Comparison of ENCODE assay signal across 8 mouse cellular contexts in genomic region chr9:65586406-65587269, GRCm38 (mm10). TPM values are rescaled to one million over a fixed set of nuclear protein-coding genes. Genes with fewer than 3 reads are reported as not detected.
A peak's percentile ranks its signal among the peaks of the same experiment; 100 is the strongest.
DNase-seq lines count a peak whose midpoint lies in the region; ATAC-seq and TF ChIP-seq lines count a peak whose summit lies in the region.

Pif1 (plus strand) TSS chr9:65587160.

- peak within 1 kb of the TSS; percentile 98 for H3K4me2 ChIP-seq in embryonic facial prominence, embryonic 14.5 days (ENCODE audit: low read depth, low read length)
- peak within 1 kb of the TSS; percentile 81 for H3K4me2 ChIP-seq in liver, embryonic 11.5 days
- H3K4me2 ChIP-seq in myocyte (ENCODE audit: low read depth), result peak within 1 kb of the TSS; percentile 84
- peak within 1 kb of the TSS; percentile 99 for H3K4me2 ChIP-seq in stomach, embryonic 14.5 days (replicated peaks; ENCODE audit: low read depth, low read length)

- intact Hi-C loops in heart, adult 2 months (cut with DNase I), result no loop called here

- 8% methylated on average over 28 of the region's 28 CpGs for WGBS in embryonic facial prominence, embryonic 14.5 days
- 11% methylated on average over 28 of the region's 28 CpGs for WGBS in heart, adult 2 months
- 11% methylated on average over 28 of the region's 28 CpGs for WGBS in kidney, adult 2 months
- 9% methylated on average over 28 of the region's 28 CpGs for WGBS in liver, embryonic 11.5 days
- 10% methylated on average over 28 of the region's 28 CpGs for WGBS in stomach, embryonic 14.5 days

- H3ac ChIP-seq in myocyte (ENCODE audit: control insufficient read depth, insufficient read length), result peak within 1 kb of the TSS; percentile 46

- peak; percentile 90 for ATAC-seq in embryonic facial prominence, embryonic 14.5 days (ENCODE audit: low read depth)
- ATAC-seq in liver, embryonic 11.5 days (replicated peaks; ENCODE audit: low FRiP score), result peak; percentile 83
- peak; percentile 88 for ATAC-seq in stomach, embryonic 14.5 days (ENCODE audit: insufficient number of reproducible peaks, insufficient read depth, low FRiP score, low read depth)

- TF ChIP-seq EP300 in heart, adult 2 months (IDR thresholded peaks at IDR 0.05; ENCODE audit: insufficient read depth, low read depth, low read length), result no peak

- H3K79me2 ChIP-seq in heart, adult 2 months (replicated peaks; ENCODE audit: control insufficient read depth, insufficient read depth, low read length), result no peaks in the 10 kb centered on the region
- H3K79me2 ChIP-seq in myocyte (ENCODE audit: control insufficient read depth, insufficient read depth), result peaks cover 9% of the 10 kb centered on the region

- H3K36me3 ChIP-seq in embryonic facial prominence, embryonic 14.5 days (ENCODE audit: control insufficient read depth, insufficient read depth, low read length), result peaks cover 10% of the 10 kb centered on the region; the same call in 1 of the 2 replicates
- no peaks in the 10 kb centered on the region for H3K36me3 ChIP-seq in heart, adult 2 months (ENCODE audit: control insufficient read depth, insufficient read depth, low read length)
- no peaks in the 10 kb centered on the region for H3K36me3 ChIP-seq in kidney, adult 2 months (ENCODE audit: control insufficient read depth, insufficient read depth, low read length)
- peaks cover 21% of the 10 kb centered on the region for H3K36me3 ChIP-seq in liver, embryonic 11.5 days (ENCODE audit: control insufficient read depth, insufficient read depth, low read length)
- peaks cover 10% of the 10 kb centered on the region for H3K36me3 ChIP-seq in myocyte (ENCODE audit: control insufficient read depth, insufficient read depth)
- H3K36me3 ChIP-seq in stomach, embryonic 14.5 days (ENCODE audit: control insufficient read depth, insufficient read depth, low read length), result peaks cover 2% of the 10 kb centered on the region; the same call in 1 of the 2 replicates

- no peak for TF ChIP-seq POLR2A in heart, adult 2 months (IDR thresholded peaks at IDR 0.05; ENCODE audit: insufficient read depth, low read depth, low read length)
- no peak for TF ChIP-seq POLR2A in kidney, adult 2 months (IDR thresholded peaks at IDR 0.05; ENCODE audit: low read depth, low read length)
- peak; percentile 40 for TF ChIP-seq POLR2A in myocyte (IDR thresholded peaks at IDR 0.05; ENCODE audit: insufficient read length, low read depth)

- H3K9ac ChIP-seq in embryonic facial prominence, embryonic 14.5 days (ENCODE audit: low read depth, low read length), result peak within 1 kb of the TSS; percentile 72
- peak within 1 kb of the TSS; percentile 62 for H3K9ac ChIP-seq in heart, adult 2 months (ENCODE audit: low read depth, low read length)
- H3K9ac ChIP-seq in liver, embryonic 11.5 days (ENCODE audit: low read depth, low read length), result peak within 1 kb of the TSS; percentile 83
- H3K9ac ChIP-seq in stomach, embryonic 14.5 days (replicated peaks; ENCODE audit: low read depth, low read length), result peak within 1 kb of the TSS; percentile 45

- H3K27ac ChIP-seq in embryonic facial prominence, embryonic 14.5 days (replicated peaks; ENCODE audit: low read depth, low read length), result peak within 1 kb of the TSS; percentile 69
- no peak within 1 kb of the TSS for H3K27ac ChIP-seq in heart, adult 2 months
- H3K27ac ChIP-seq in kidney, adult 2 months (ENCODE audit: insufficient read depth, low read depth, low read length), result no peak within 1 kb of the TSS
- H3K27ac ChIP-seq in liver, embryonic 11.5 days (ENCODE audit: low read depth, low read length), result peak within 1 kb of the TSS; percentile 51
- H3K27ac ChIP-seq in stomach, embryonic 14.5 days (ENCODE audit: low read length), result peak within 1 kb of the TSS; percentile 39; the same call in 1 of the 2 replicates

- H3K4me1 ChIP-seq in embryonic facial prominence, embryonic 14.5 days (ENCODE audit: control insufficient read depth, insufficient read depth, low read length), result peaks cover 18% of the 10 kb centered on the region
- peaks cover 7% of the 10 kb centered on the region for H3K4me1 ChIP-seq in heart, adult 2 months (ENCODE audit: control insufficient read depth, insufficient read depth, low read length)
- H3K4me1 ChIP-seq in kidney, adult 2 months (ENCODE audit: control insufficient read depth, insufficient read depth, low read length), result peaks cover 10% of the 10 kb centered on the region; the same call in 1 of the 2 replicates
- peaks cover 17% of the 10 kb centered on the region for H3K4me1 ChIP-seq in liver, embryonic 11.5 days (replicated peaks; ENCODE audit: control insufficient read depth, insufficient read depth, low read length)
- H3K4me1 ChIP-seq in stomach, embryonic 14.5 days (ENCODE audit: control insufficient read depth, insufficient read depth, low read length), result peaks cover 14% of the 10 kb centered on the region

- peak; percentile 87 for DNase-seq in urinary bladder, postnatal 14 days (ENCODE audit: low spot score)
- no peak for DNase-seq in urinary bladder, adult 2 months (ENCODE audit: low spot score)
- DNase-seq in embryonic facial prominence, embryonic 14.5 days (ENCODE audit: low spot score), result peak; percentile 95
- DNase-seq in heart, adult 2 months, result peak; percentile 79 to 86
- DNase-seq in kidney, adult 2 months, result peak; percentile 92
- DNase-seq in liver, embryonic 11.5 days (ENCODE audit: low spot score), result peak; percentile 88

- H3K27me3 ChIP-seq in embryonic facial prominence, embryonic 14.5 days (replicated peaks; ENCODE audit: control insufficient read depth, insufficient read depth, low read length), result no peaks in the 10 kb centered on the region
- no peaks in the 10 kb centered on the region for H3K27me3 ChIP-seq in heart, adult 2 months (ENCODE audit: control insufficient read depth, insufficient read depth, low read length)
- H3K27me3 ChIP-seq in kidney, adult 2 months (replicated peaks; ENCODE audit: control insufficient read depth, insufficient read depth, low read length), result no peaks in the 10 kb centered on the region
- no peaks in the 10 kb centered on the region for H3K27me3 ChIP-seq in liver, embryonic 11.5 days (replicated peaks; ENCODE audit: control insufficient read depth, insufficient read depth, low read length)
- no peaks in the 10 kb centered on the region for H3K27me3 ChIP-seq in myocyte (ENCODE audit: control insufficient read depth, insufficient read depth, insufficient read length)
- no peaks in the 10 kb centered on the region for H3K27me3 ChIP-seq in stomach, embryonic 14.5 days (ENCODE audit: control insufficient read depth, insufficient read depth, low read length)

- no peak for TF ChIP-seq CTCF in heart, adult 2 months (IDR thresholded peaks at IDR 0.05)
- TF ChIP-seq CTCF in kidney, adult 2 months (conservative IDR thresholded peaks at IDR 0.05; ENCODE audit: insufficient read depth, insufficient read length, low read depth, low read length), result no peak

- H3K9me3 ChIP-seq in embryonic facial prominence, embryonic 14.5 days (ENCODE audit: control insufficient read depth, low read length), result no peaks in the 10 kb centered on the region
- H3K9me3 ChIP-seq in liver, embryonic 11.5 days (ENCODE audit: control insufficient read depth, low read length), result no peaks in the 10 kb centered on the region
- no peaks in the 10 kb centered on the region for H3K9me3 ChIP-seq in stomach, embryonic 14.5 days (ENCODE audit: control insufficient read depth, low read depth, low read length)

- H3K4me3 ChIP-seq in embryonic facial prominence, embryonic 14.5 days (ENCODE audit: low read depth, low read length), result peak within 1 kb of the TSS; percentile 55
- H3K4me3 ChIP-seq in heart, adult 2 months, result peak within 1 kb of the TSS; percentile 57
- H3K4me3 ChIP-seq in kidney, adult 2 months (ENCODE audit: insufficient read depth, low read depth, low read length), result peak within 1 kb of the TSS; percentile 51
- peak within 1 kb of the TSS; percentile 64 for H3K4me3 ChIP-seq in liver, embryonic 11.5 days (ENCODE audit: low read depth, low read length)
- peak within 1 kb of the TSS; percentile 65 for H3K4me3 ChIP-seq in myocyte
- H3K4me3 ChIP-seq in stomach, embryonic 14.5 days (ENCODE audit: low read depth, low read length), result peak within 1 kb of the TSS; percentile 55

TF ChIP-seq in myocyte, 11 proteins besides CTCF, POLR2A, EP300 and RAD21:
- TF ChIP-seq MYOD1 (IDR thresholded peaks at IDR 0.05; ENCODE audit: control insufficient read depth in 1 of 3, insufficient read length in 2 of 3, low read depth in 2 of 3) (no peak), MAX (IDR thresholded peaks at IDR 0.05; ENCODE audit: low read depth) (no peak), E2F4 (IDR thresholded peaks at IDR 0.05; ENCODE audit: insufficient read depth) (peak; percentile 66), MYOG (IDR thresholded peaks at IDR 0.05; ENCODE audit: control insufficient read depth in 1 of 3, insufficient read depth in 1 of 3, insufficient read length in 2 of 3, low read depth in 2 of 3) (no peak), REST (IDR thresholded peaks at IDR 0.05; ENCODE audit: insufficient read depth, insufficient read length) (no peak), TCF3 (IDR thresholded peaks at IDR 0.05; ENCODE audit: insufficient read length, low read depth) (no peak), SRF (IDR thresholded peaks at IDR 0.05; ENCODE audit: control insufficient read depth, insufficient read length, low read depth) (no peak)

RNA-seq across cellular contexts. Expression of gene Pif1, which starts in this region (rescaled TPM):
- polyA plus RNA-seq in urinary bladder, adult 2 months (2012; rRNA removed), result 0.29 and 0.36 TPM in 2 replicates
- polyA plus RNA-seq in embryonic facial prominence, embryonic 14.5 days (2014; fragmentation: Nextera tagmentation; extraction: Ambion mirVana), result 5.9 and 7.2 TPM in 2 replicates
- not detected for total RNA-seq in heart, adult 2 months (2021)
- 0.18 and 0.23 TPM in 2 replicates for polyA plus RNA-seq in heart, adult 2 months (2012; rRNA removed)
- 0.08 and 0.11 TPM in 2 replicates for polyA plus RNA-seq in kidney, adult 2 months (2012; rRNA removed)
- polyA plus RNA-seq in liver, embryonic 11.5 days (2014; fragmentation: Nextera tagmentation; extraction: Ambion mirVana), result 16.4 and 18.0 TPM in 2 replicates
- 6.9 TPM for polyA plus RNA-seq in myocyte (2012; fragmentation: generic; extraction: Trizol)
- polyA plus RNA-seq in stomach, embryonic 14.5 days (2014; fragmentation: Nextera tagmentation; extraction: Ambion mirVana), result 9.9 and 11.0 TPM in 2 replicates

Comparison
In these comparisons a context has a peak if more than half of its experiments do, and no peak if none do; other contexts are left out.
1. Peak in DNase-seq, H3K4me3 ChIP-seq and H3K9ac ChIP-seq in heart, adult 2 months; RNA of the gene not detected or under 1 TPM.
2. Peak in DNase-seq and H3K4me3 ChIP-seq in kidney, adult 2 months; RNA of the gene not detected or under 1 TPM.
3. H3K27ac ChIP-seq: peak in embryonic facial prominence, embryonic 14.5 days (single experiment), liver, embryonic 11.5 days (single experiment) and stomach, embryonic 14.5 days (single experiment); none in heart, adult 2 months (single experiment) and kidney, adult 2 months (single experiment).
4. Peak in every context shown above with its lines, with median percentiles within 50 percentile points of each other: ATAC-seq, H3K4me2 ChIP-seq, H3K4me3 ChIP-seq and H3K9ac ChIP-seq.